Mouse (Mus musculus): ENCODE data around the gene Otub1. TPM values are rescaled to one million over a fixed set of nuclear protein-coding genes. Genes with fewer than 3 reads are reported as not detected.

Otub1 gene
- total and polyA plus RNA-seq, 3 experiments = 103 to 285 (median 194) TPM

DNA sequence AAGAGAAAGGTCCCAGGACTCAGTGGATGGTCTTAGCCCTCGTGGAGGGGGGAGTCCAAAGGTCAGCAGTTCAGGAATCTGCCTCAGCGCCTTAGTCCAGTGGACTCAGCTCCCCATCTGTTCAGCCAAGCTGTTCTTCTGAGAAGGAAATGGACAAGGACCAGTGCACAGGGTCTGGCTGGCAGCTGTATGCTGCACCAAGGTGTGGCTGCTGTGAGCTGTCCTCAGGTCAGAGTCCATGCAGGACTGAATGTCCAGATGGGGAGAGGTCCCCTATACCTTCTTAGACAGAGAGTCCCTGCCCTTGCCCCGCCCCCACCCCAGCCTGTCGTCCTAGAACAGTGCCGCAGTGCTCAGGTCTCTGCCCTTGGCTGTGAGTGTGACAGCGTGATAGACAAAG, 14.5 kb downstream of the Otub1 start (continued):
- no peak for TF ChIP-seq NRF1 (IDR thresholded peaks at IDR 0.05; ENCODE audit: insufficient read depth, low read depth, low read length, poor library complexity, severe bottlenecking)
- TF ChIP-seq EP300 (IDR thresholded peaks at IDR 0.05; ENCODE audit: low read depth in 1 of 2, low read length in 2 of 2) = no peak
- TF ChIP-seq ZMIZ1 (IDR thresholded peaks at IDR 0.05; ENCODE audit: low read depth, low read length) = no peak
- TF ChIP-seq RCOR1 (IDR thresholded peaks at IDR 0.05; ENCODE audit: low read depth, low read length) = no peak

DNA sequence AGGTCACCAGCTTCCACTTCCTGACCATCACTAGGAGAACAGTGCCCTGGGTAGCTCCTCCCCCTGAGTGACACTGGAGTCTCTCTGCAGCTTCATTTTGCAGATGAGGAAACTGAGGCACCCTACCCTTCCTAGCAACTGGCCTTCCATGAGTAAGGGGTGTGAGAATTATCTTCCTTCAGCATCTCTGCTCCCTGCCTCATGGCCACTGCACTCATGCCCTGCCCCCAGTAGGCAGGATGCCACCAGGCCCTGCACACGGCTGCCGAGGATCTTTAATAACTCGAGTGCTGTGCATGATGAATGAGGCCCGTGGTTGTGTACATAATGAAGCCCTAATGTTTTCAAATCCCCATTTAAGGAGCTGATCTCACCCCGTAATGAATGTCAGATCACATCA, 15.1 kb downstream of the Otub1 start:
- TF ChIP-seq POLR2AphosphoS5 (IDR thresholded peaks at IDR 0.05; ENCODE audit: borderline replicate concordance, low read depth, low read length) = no peak
- Histone ChIP-seq H3K27me3 (ENCODE audit: control insufficient read depth in 1 of 2, insufficient read depth in 2 of 2, low read length in 2 of 2) (no peaks in the 10 kb centered on the region), H3K27ac (ENCODE audit: control insufficient read depth, low read depth, low read length) (no peak overlapping the region), H3K9ac (ENCODE audit: control insufficient read depth, low read depth, low read length, poor library complexity, severe bottlenecking) (no peak overlapping the region), H3K4me3 (ENCODE audit: control insufficient read depth in 1 of 2, insufficient read depth in 1 of 2, low read depth in 2 of 2, low read length in 2 of 2) (no peak overlapping the region), H3K9me3 (replicated peaks; ENCODE audit: insufficient read depth, low read length) (no peaks in the 10 kb centered on the region), H3K4me1 (ENCODE audit: control insufficient read depth in 1 of 2, insufficient read depth in 2 of 2, low read length in 2 of 2) (no peaks in the 10 kb centered on the region), H3K36me3 (ENCODE audit: control insufficient read depth in 1 of 2, insufficient read depth in 2 of 2, low read length in 2 of 2) (no peaks in the 10 kb centered on the region), H3K79me2 (ENCODE audit: control insufficient read depth, insufficient read depth, low read length, poor library complexity) (no peaks in the 10 kb centered on the region)
- DNase-seq (ENCODE audit: low read depth, low spot score) = no peak

DNA sequence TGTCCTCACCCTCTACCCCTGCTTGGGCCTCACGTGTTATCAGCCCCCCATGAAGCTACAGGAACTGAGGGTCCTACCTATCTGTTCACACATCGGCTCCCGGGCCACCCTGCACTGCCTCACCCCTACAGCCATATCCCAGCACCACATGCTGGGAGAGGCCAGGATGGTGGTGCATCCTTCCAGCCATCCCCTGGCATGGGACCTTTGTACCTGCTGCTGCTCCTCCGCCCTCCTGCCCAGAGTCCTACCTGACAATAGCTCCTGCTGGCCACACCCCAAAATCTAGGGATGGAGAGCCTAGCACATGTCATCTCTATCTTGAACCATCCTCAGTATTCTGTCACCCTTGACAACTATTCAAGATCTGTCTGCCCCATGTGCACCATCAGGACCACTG, 17.1 kb downstream of the Otub1 start:
- Histone ChIP-seq H3K27me3 (ENCODE audit: control insufficient read depth in 1 of 2, insufficient read depth in 2 of 2, low read length in 2 of 2) (no peaks in the 10 kb centered on the region), H3K4me1 (ENCODE audit: control insufficient read depth in 1 of 2, insufficient read depth in 2 of 2, low read length in 2 of 2) (no peaks in the 10 kb centered on the region), H3K79me2 (ENCODE audit: control insufficient read depth, insufficient read depth, low read length, poor library complexity) (no peaks in the 10 kb centered on the region), H3K27ac (ENCODE audit: control insufficient read depth, low read depth, low read length) (no peak overlapping the region), H3K4me3 (ENCODE audit: control insufficient read depth in 1 of 2, insufficient read depth in 1 of 2, low read depth in 2 of 2, low read length in 2 of 2) (no peak overlapping the region), H3K36me3 (ENCODE audit: control insufficient read depth in 1 of 2, insufficient read depth in 2 of 2, low read length in 2 of 2) (no peaks in the 10 kb centered on the region), H3K9ac (ENCODE audit: control insufficient read depth, low read depth, low read length, poor library complexity, severe bottlenecking) (no peak overlapping the region), H3K9me3 (replicated peaks; ENCODE audit: insufficient read depth, low read length) (no peaks in the 10 kb centered on the region)
- TF ChIP-seq ELF1 (IDR thresholded peaks at IDR 0.05; ENCODE audit: low read depth, low read length) (no peak), TAL1 (IDR thresholded peaks at IDR 0.05; ENCODE audit: low read length) (no peak), SIN3A (IDR thresholded peaks at IDR 0.05; ENCODE audit: low read length) (no peak), KAT2A (conservative IDR thresholded peaks at IDR 0.05; ENCODE audit: low read depth, low read length) (no peak)
- DNase-seq (ENCODE audit: low read depth, low spot score) = no peak

DNA sequence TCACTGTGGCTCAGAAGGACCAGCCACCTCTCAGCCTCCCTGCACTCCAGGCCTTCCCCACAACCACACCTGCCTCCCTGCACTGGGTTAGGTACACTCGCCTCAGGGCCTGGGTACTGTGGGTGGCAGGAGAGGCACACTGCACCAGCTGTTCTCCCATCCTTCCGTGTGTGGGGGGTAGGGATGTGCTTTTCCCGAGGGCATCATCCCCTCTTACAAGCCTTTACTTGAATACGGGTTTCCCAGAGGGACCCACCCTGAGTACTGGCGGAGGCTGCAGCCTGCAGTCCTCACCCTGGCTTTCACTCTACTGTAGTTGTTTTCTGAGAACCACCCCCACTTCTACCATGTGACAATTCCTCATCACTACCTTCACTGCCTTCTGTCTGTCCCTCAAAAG, 19.0 kb downstream of the Otub1 start:
- TF ChIP-seq MYC (IDR thresholded peaks at IDR 0.05; ENCODE audit: low read depth, low read length) (no peak), EP300 (IDR thresholded peaks at IDR 0.05; ENCODE audit: low read depth in 1 of 2, low read length in 2 of 2) (no peak), SMC3 (IDR thresholded peaks at IDR 0.05; ENCODE audit: low read depth, low read length) (no peak), UBTF (IDR thresholded peaks at IDR 0.05; ENCODE audit: borderline replicate concordance, insufficient read depth, low read depth, low read length) (no peak), GABPA (IDR thresholded peaks at IDR 0.05; ENCODE audit: low read depth, low read length) (no peak), MAX (IDR thresholded peaks at IDR 0.05; ENCODE audit: low read length) (no peak), MYB (IDR thresholded peaks at IDR 0.05; ENCODE audit: low read depth, low read length) (no peak), MAZ (IDR thresholded peaks at IDR 0.05; ENCODE audit: low read depth, low read length) (no peak), POLR2AphosphoS2 (IDR thresholded peaks at IDR 0.05; ENCODE audit: low read length) (no peak), CHD2 (IDR thresholded peaks at IDR 0.05; ENCODE audit: low read length) (no peak)
- no peaks in the 10 kb centered on the region for H3K4me1 ChIP-seq (ENCODE audit: control insufficient read depth in 1 of 2, insufficient read depth in 2 of 2, low read length in 2 of 2)
- H3K27me3 ChIP-seq (ENCODE audit: control insufficient read depth in 1 of 2, insufficient read depth in 2 of 2, low read length in 2 of 2) = no peaks in the 10 kb centered on the region
- H3K9ac ChIP-seq (ENCODE audit: control insufficient read depth, low read depth, low read length, poor library complexity, severe bottlenecking) = no peak overlapping the region
- no peak for DNase-seq (ENCODE audit: low read depth, low spot score)
- H3K27ac ChIP-seq (ENCODE audit: control insufficient read depth, low read depth, low read length) = no peak overlapping the region
- no peaks in the 10 kb centered on the region for H3K36me3 ChIP-seq (ENCODE audit: control insufficient read depth in 1 of 2, insufficient read depth in 2 of 2, low read length in 2 of 2)
- H3K4me3 ChIP-seq (ENCODE audit: control insufficient read depth in 1 of 2, insufficient read depth in 1 of 2, low read depth in 2 of 2, low read length in 2 of 2) = no peak overlapping the region
- no peaks in the 10 kb centered on the region for H3K79me2 ChIP-seq (ENCODE audit: control insufficient read depth, insufficient read depth, low read length, poor library complexity)
- H3K9me3 ChIP-seq (replicated peaks; ENCODE audit: insufficient read depth, low read length) = no peaks in the 10 kb centered on the region
